27 mouse cellular contexts compared by ENCODE assay signal in the genomic region with DNA sequence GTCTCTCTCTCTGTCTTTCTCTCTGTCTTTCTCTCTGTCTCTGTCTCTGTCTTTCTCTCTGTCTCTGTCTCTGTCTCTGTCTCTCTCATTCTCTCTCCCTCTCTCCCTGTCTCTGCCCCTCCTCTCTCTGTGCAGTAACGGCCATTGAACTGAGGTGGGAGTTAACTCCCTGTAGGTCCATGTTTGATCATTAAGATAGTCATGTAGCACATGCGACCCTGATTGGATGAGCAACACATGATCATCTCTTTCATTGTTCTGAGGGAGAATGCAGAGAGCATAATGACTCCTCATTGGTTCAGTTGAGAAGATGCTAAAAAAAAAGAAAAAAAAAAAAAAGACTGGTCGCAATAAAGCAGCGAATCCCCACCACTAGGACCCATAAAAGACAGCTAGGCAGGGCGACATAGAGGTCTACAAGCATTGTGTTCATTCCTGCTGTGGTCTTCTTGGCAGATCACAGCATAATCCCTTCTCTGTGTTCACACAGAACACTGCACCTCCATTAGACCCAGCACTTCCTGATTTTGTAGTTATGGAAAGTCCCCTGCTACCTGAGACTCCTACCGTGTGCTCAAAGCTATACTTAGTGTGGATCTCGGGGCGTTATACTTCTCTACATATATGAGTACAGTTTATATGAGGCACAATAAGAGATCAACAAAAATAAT. TPM values are rescaled to one million over a fixed set of nuclear protein-coding genes. Genes with fewer than 3 reads are reported as not detected.
DNase-seq lines count a peak whose midpoint lies in the region; ATAC-seq and TF ChIP-seq lines count a peak whose summit lies in the region.
"Had no signal": no experiment of that assay in that cellular context is flagged by ENCODE, and none has a peak within 500 bp of the region (broad histone marks: within the 10 kb centered on the region; RNA-seq: fewer than 3 reads in every experiment).

No protein-coding gene starts in this region.

- H3K9me3 ChIP-seq in MEL (replicated peaks; ENCODE audit: insufficient read depth, low read length) = no peaks in the 10 kb centered on the region
- no peaks in the 10 kb centered on the region for H3K9me3 ChIP-seq in liver, postnatal 0 days (ENCODE audit: low read length)
- H3K9me3 ChIP-seq: embryonic facial prominence, embryonic 15.5 days; forebrain, embryonic 12.5 days; heart, embryonic 15.5 days; limb, embryonic 10.5 days; megakaryocyte, embryonic 14.5 days; midbrain, embryonic 15.5 days had no signal

- peak; percentile 19 to 33 for DNase-seq in B cell, adult 2 months
- DNase-seq in MEL (ENCODE audit: low read depth, low spot score) = peak; percentile 86
- no peak for DNase-seq in liver, postnatal 0 days
- DNase-seq in layer of hippocampus, adult 8-10 months (ENCODE audit: low spot score in 2 of 2) = no peak
- no peak for DNase-seq in ovary, postnatal 36 days (ENCODE audit: low spot score)
- no peak for DNase-seq in left cerebral cortex, postnatal 36 days (ENCODE audit: low spot score in 2 of 2)
- DNase-seq in embryo, embryonic 10 days (ENCODE audit: low spot score) = no peak
- DNase-seq: adrenal gland, postnatal 25 days; cerebellum, adult 11-12 months; cerebellum, postnatal 14 days; gastrocnemius, postnatal 25 days; heart, adult 2 months; heart, postnatal 4 days; kidney, adult 9 months; kidney, postnatal 25 days; layer of hippocampus, adult 9-11 months; lung, adult 18-20 months; lung, postnatal 14 days; thymus, adult 18-20 months had no signal

- TF ChIP-seq EP300 in MEL (IDR thresholded peaks at IDR 0.05; ENCODE audit: low read depth in 1 of 2, low read length in 2 of 2) = no peak
- TF ChIP-seq EP300 in liver, postnatal 0 days (IDR thresholded peaks at IDR 0.05; ENCODE audit: low read depth) = no peak

- peaks cover 40% of the 10 kb centered on the region for H3K79me2 ChIP-seq in MEL (ENCODE audit: control insufficient read depth, insufficient read depth, low read length, poor library complexity)

- peaks cover 15 to 45% of the 10 kb centered on the region in 2 experiments for H3K4me1 ChIP-seq in MEL (ENCODE audit: control insufficient read depth in 1 of 2, insufficient read depth in 2 of 2, low read length in 2 of 2)
- 0 out of 2 replicates have a peak, but pooled peaks cover 3% of the 10 kb centered on the region for H3K4me1 ChIP-seq in liver, postnatal 0 days (ENCODE audit: insufficient read depth)
- H3K4me1 ChIP-seq: embryonic facial prominence, embryonic 15.5 days; forebrain, embryonic 12.5 days; midbrain, embryonic 15.5 days had no signal

- H3K4me3 ChIP-seq in MEL (ENCODE audit: control insufficient read depth in 1 of 2, insufficient read depth in 1 of 2, low read depth in 2 of 2, low read length in 2 of 2) = peak overlapping the region; percentile 41 to 43
- no peak overlapping the region for H3K4me3 ChIP-seq in liver, postnatal 0 days (ENCODE audit: low read depth, low read length)
- H3K4me3 ChIP-seq: embryonic facial prominence, embryonic 15.5 days; forebrain, embryonic 12.5 days; heart, adult 2 months; heart, embryonic 15.5 days; left cerebral cortex, adult 2 months; limb, embryonic 10.5 days; megakaryocyte, embryonic 14.5 days; midbrain, embryonic 15.5 days had no signal

- TF ChIP-seq POLR2A in MEL (IDR thresholded peaks at IDR 0.05; ENCODE audit: control insufficient read depth in 1 of 2, insufficient read depth in 1 of 2, low read depth in 1 of 2, low read length in 2 of 2, poor library complexity in 1 of 2) = peak; percentile 16 to 29; a peak in 1 of 4 replicates

- ATAC-seq in hematopoietic stem cell, adult 5-6 weeks (replicated peaks in 1 of 2; ENCODE audit: insufficient read depth in 1 of 2, low FRiP score in 2 of 2, low TSS enrichment in 1 of 2, low read depth in 1 of 2, poor library complexity in 2 of 2, severe bottlenecking in 2 of 2) = peak; percentile 62 to 67
- peak; percentile 43 for ATAC-seq in liver, postnatal 0 days
- ATAC-seq: midbrain, embryonic 15.5 days had no signal

- intact Hi-C loops in left cerebral cortex, postnatal 36 days (cut with DNase I) = no loop called here

- peak overlapping the region; percentile 100 for H3K27ac ChIP-seq in MEL (ENCODE audit: control insufficient read depth, low read depth, low read length)
- peak overlapping the region; percentile 2; the same call in 1 of the 2 replicates for H3K27ac ChIP-seq in liver, postnatal 0 days (ENCODE audit: low read depth)
- H3K27ac ChIP-seq: embryonic facial prominence, embryonic 15.5 days; forebrain, embryonic 12.5 days; heart, embryonic 15.5 days; left cerebral cortex, adult 2 months; limb, embryonic 10.5 days; midbrain, embryonic 15.5 days had no signal

- H3K36me3 ChIP-seq in MEL (ENCODE audit: control insufficient read depth in 1 of 2, insufficient read depth in 2 of 2, low read length in 2 of 2) = peaks cover 2 to 37% of the 10 kb centered on the region in 2 experiments; a peak in 2 of 4 replicates
- H3K36me3 ChIP-seq in liver, postnatal 0 days (replicated peaks; ENCODE audit: insufficient read depth, low read length) = no peaks in the 10 kb centered on the region
- H3K36me3 ChIP-seq: embryonic facial prominence, embryonic 15.5 days; forebrain, embryonic 12.5 days; heart, embryonic 15.5 days; limb, embryonic 10.5 days; midbrain, embryonic 15.5 days had no signal

- 64% methylated on average over 8 of the region's 8 CpGs for WGBS in liver, postnatal 0 days (ENCODE audit: insufficient replicate concordance)

- TF ChIP-seq CTCF in MEL (IDR thresholded peaks at IDR 0.05 in 2 of 3, conservative IDR thresholded peaks at IDR 0.05 in 1 of 3; ENCODE audit: control insufficient read depth in 1 of 3, insufficient read depth in 1 of 3, low read depth in 2 of 3, low read length in 3 of 3, poor library complexity in 1 of 3, severe bottlenecking in 1 of 3) = no peak
- no peak for TF ChIP-seq CTCF in liver, postnatal 0 days (IDR thresholded peaks at IDR 0.05; ENCODE audit: low read depth)

- H3K4me2 ChIP-seq in liver, postnatal 0 days (ENCODE audit: low read depth, low read length) = peak overlapping the region; percentile 47
- H3K4me2 ChIP-seq: embryonic facial prominence, embryonic 15.5 days; forebrain, embryonic 12.5 days; heart, embryonic 15.5 days; midbrain, embryonic 15.5 days had no signal

- H3K27me3 ChIP-seq in MEL (ENCODE audit: control insufficient read depth in 1 of 2, insufficient read depth in 2 of 2, low read length in 2 of 2) = no peaks in the 10 kb centered on the region
- no peaks in the 10 kb centered on the region for H3K27me3 ChIP-seq in liver, postnatal 0 days (ENCODE audit: insufficient read depth, low read length)
- H3K27me3 ChIP-seq: embryonic facial prominence, embryonic 15.5 days; forebrain, embryonic 12.5 days; heart, embryonic 15.5 days; megakaryocyte, embryonic 14.5 days; midbrain, embryonic 15.5 days had no signal

- TF ChIP-seq RAD21 in MEL (IDR thresholded peaks at IDR 0.05; ENCODE audit: low read depth, low read length) = no peak

- H3K9ac ChIP-seq in MEL (ENCODE audit: control insufficient read depth, low read depth, low read length, poor library complexity, severe bottlenecking) = peak overlapping the region; percentile 75
- H3K9ac ChIP-seq in liver, postnatal 0 days (replicated peaks) = no peak overlapping the region
- H3K9ac ChIP-seq: embryonic facial prominence, embryonic 15.5 days; forebrain, embryonic 12.5 days; heart, embryonic 15.5 days; midbrain, embryonic 15.5 days had no signal

TF ChIP-seq in MEL, 35 proteins besides CTCF, POLR2A, EP300 and RAD21:
- TF ChIP-seq TBP (IDR thresholded peaks at IDR 0.05; ENCODE audit: low read depth, low read length) (peak; percentile 27; the same call in 1 of the 2 replicates), MEF2A (IDR thresholded peaks at IDR 0.05; ENCODE audit: extremely low read depth, insufficient replicate concordance, low read depth, low read length, poor library complexity, severe bottlenecking) (no peak), ETS1 (IDR thresholded peaks at IDR 0.05; ENCODE audit: low read depth, low read length) (0 out of 2 replicates have a peak, but pooled peaks have one; percentile 4), CHD1 (IDR thresholded peaks at IDR 0.05; ENCODE audit: low read depth, low read length) (0 out of 2 replicates have a peak, but pooled peaks have one; percentile 84), BHLHE40 (IDR thresholded peaks at IDR 0.05; ENCODE audit: borderline replicate concordance, low read depth, low read length) (no peak), ZNF384 (IDR thresholded peaks at IDR 0.05; ENCODE audit: low read depth, low read length) (peak; percentile 94), USF1 (IDR thresholded peaks at IDR 0.05; ENCODE audit: low read depth, low read length) (peak; percentile 69)

RNA-seq across cellular contexts. Expression of a gene that starts 11.5 kb away (rescaled TPM):
- 18.5 and 19.5 TPM in 2 replicates for total RNA-seq in MEL (2012; rRNA removed)
- polyA plus RNA-seq in MEL (2012; ENCODE audit: insufficient read depth in 1 of 2, insufficient read length in 2 of 2, low read depth in 1 of 2, low replicate concordance in 2 of 2, missing spikeins in 1 of 2) = 10 to 100 TPM in 1 of 2 experiments, not detected in 1; 38.9 TPM
- 20.3 and 21.3 TPM in 2 replicates for total RNA-seq in hematopoietic stem cell, adult 5-6 weeks (2017)
- 17.5 and 20.2 TPM in 2 replicates for polyA plus RNA-seq in liver, postnatal 0 days (2015; fragmentation: Nextera tagmentation; extraction: Ambion mirVana)
- total RNA-seq in layer of hippocampus, adult 8-10 months (2022) = 10 to 100 TPM; 16.6 to 22.1 (median 17.7) TPM
- total RNA-seq in left cerebral cortex, postnatal 36 days (2021) = 10 to 100 TPM; 17.8 to 18.1 TPM

Comparison
In these comparisons a context has a peak if more than half of its experiments do, and no peak if none do; other contexts are left out.
1. DNase-seq: peak in B cell, adult 2 months (2 of 2) and MEL (single experiment); none in liver, postnatal 0 days (single experiment), layer of hippocampus, adult 8-10 months (0 of 2), ovary, postnatal 36 days (single experiment), left cerebral cortex, postnatal 36 days (0 of 2) and embryo, embryonic 10 days (single experiment).